Mouse (Mus musculus) hindbrain, embryonic 15.5 days (tissue): ENCODE measurements around the gene Hmga1b. TPM values are rescaled to one million over a fixed set of nuclear protein-coding genes. Genes with fewer than 3 reads are reported as not detected.

Source experiments
- ATAC-seq: fragments of 200-750 bp; cut with Nextera tagmentation; 2 replicates; pipeline ENCODE4 v1.8.0; 2017; ENCODE audit warnings: low read depth, moderate number of reproducible peaks, moderate TSS enrichment; ENCODE audit not compliant: low FRiP score
- H3K27ac ChIP-seq: fragments of 300-500 bp; sonication (generic); replicated peaks from 2 replicates; pipeline ENCODE4 v1.5.1; 2015; ENCODE audit warnings: mild to moderate bottlenecking, inconsistent platforms
- H3K27me3 ChIP-seq: fragments of 300-500 bp; sonication (generic); 2 replicates; pipeline ENCODE4 v1.6.1; 2015; ENCODE audit warnings: control low read depth, inconsistent platforms
- H3K36me3 ChIP-seq: fragments of 300-500 bp; sonication (generic); 2 replicates; pipeline ENCODE4 v1.6.1; 2015; ENCODE audit warnings: control low read depth, inconsistent platforms
- H3K4me1 ChIP-seq: fragments of 300-500 bp; sonication (generic); replicated peaks from 2 replicates; pipeline ENCODE4 v1.6.1; 2015; ENCODE audit warnings: control low read depth, inconsistent platforms
- H3K4me2 ChIP-seq: fragments of 300-500 bp; sonication (generic); 2 replicates; pipeline ENCODE4 v1.6.1; 2015; ENCODE audit warnings: moderate library complexity, mild to moderate bottlenecking, inconsistent platforms
- H3K4me3 ChIP-seq: fragments of 300-500 bp; sonication (generic); 2 replicates; pipeline ENCODE4 v1.5.1; 2015; ENCODE audit warnings: mild to moderate bottlenecking, inconsistent platforms
- H3K9ac ChIP-seq: fragments of 300-500 bp; sonication (generic); 2 replicates; pipeline ENCODE4 v1.6.1; 2015; ENCODE audit warnings: inconsistent platforms
- H3K9me3 ChIP-seq: fragments of 300-500 bp; sonication (generic); 2 replicates; pipeline ENCODE4 v1.6.1; 2016; ENCODE audit warnings: control low read depth, inconsistent platforms
- WGBS: fragments of 180-500 bp; shearing (Covaris S2); methylation state at CpG from one replicate; pipeline ENCODE4 v1.1.7; 2015; 5-methylcytosine and 5-hydroxymethylcytosine counted together
- polyA plus RNA-seq: library from polyadenylated mRNA; unstranded; fragments of >200 nt; fragmentation: Nextera tagmentation; extraction: Ambion mirVana; gene quantifications from 2 replicates; pipeline ENCODE4 v1.2.1, GENCODE M21; 2015

Gene Hmga1b
- polyA plus RNA-seq, 1 experiment from 2014 or later, result 2.9 TPM

- 94% methylated on average over 9 of the region's 9 CpGs for WGBS
- peaks cover 44% of the 10 kb centered on the region for H3K36me3 ChIP-seq
Observed at GRCm38 (mm10) chr11:120792652-120793051, 30.1 kb downstream of the Hmga1b start.

DNA sequence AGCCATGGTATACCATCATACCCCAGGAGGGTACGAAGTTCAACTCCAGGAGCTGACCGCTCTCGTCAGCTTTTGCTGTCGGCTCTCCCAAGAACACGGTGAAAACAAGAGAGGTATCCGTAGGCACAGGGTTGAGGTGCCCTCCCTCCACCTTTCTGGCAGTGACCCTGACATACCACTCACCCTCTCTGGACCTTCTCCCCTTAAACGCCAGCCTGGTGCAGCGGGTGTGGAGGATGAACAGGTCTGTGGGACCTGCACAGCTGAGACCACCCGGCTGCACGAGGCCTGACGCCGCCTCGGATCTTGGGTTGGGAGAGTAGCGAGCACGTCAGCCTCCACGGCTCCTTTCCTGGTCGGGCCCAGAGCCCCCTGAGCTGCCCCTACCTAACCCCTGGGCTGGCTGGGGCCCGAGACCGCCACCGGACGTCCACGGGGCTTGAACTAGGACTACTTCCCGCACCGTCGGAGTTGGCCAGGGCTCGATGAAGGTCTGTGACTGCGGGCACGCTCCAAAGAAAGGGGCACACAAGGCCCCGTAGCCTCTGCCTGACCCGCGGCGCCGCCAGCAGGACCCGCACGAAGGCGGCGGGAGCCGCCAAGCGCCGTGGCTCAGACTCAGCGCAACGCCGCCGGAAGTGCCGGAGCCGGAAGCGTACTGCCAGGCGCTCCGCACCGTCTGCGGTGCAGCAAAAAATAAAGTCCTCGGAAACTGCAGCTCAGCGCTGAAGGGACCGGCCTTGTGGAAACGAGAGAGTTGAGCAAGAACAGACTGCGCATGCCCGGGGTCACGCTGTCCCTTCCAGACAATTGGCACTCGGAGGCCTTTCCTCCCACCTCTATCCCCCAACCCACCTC, 33.4 kb downstream of the Hmga1b start, which contains the start of gene Dus1l:
Dus1l (minus strand) TSS at position 648 of the 858 bp plus-strand sequence.
- ATAC-seq, result peak; percentile 87
- H3K27me3 ChIP-seq, result no peaks in the 10 kb centered on the region
- H3K27ac ChIP-seq, result peak within 1 kb of the TSS; percentile 84
- peak within 1 kb of the TSS; percentile 98 for H3K4me2 ChIP-seq
- H3K9me3 ChIP-seq, result no peaks in the 10 kb centered on the region
- peak within 1 kb of the TSS; percentile 97 for H3K9ac ChIP-seq
- 3% methylated on average over 59 of the region's 59 CpGs for WGBS
- H3K4me3 ChIP-seq, result peak within 1 kb of the TSS; percentile 98
- peaks cover 27% of the 10 kb centered on the region for H3K4me1 ChIP-seq
- H3K36me3 ChIP-seq, result peaks cover 16% of the 10 kb centered on the region

More at GRCm38 (mm10) chr11:120792652-120793051, 30.1 kb downstream of the Hmga1b start:
- H3K9ac ChIP-seq, result no peak overlapping the region
- no peak overlapping the region for H3K4me3 ChIP-seq
- peaks cover 24% of the 10 kb centered on the region for H3K4me1 ChIP-seq
- no peaks in the 10 kb centered on the region for H3K27me3 ChIP-seq
- no peak overlapping the region for H3K27ac ChIP-seq
- H3K4me2 ChIP-seq, result no peak overlapping the region
- no peak for ATAC-seq
- no peaks in the 10 kb centered on the region for H3K9me3 ChIP-seq

DNA sequence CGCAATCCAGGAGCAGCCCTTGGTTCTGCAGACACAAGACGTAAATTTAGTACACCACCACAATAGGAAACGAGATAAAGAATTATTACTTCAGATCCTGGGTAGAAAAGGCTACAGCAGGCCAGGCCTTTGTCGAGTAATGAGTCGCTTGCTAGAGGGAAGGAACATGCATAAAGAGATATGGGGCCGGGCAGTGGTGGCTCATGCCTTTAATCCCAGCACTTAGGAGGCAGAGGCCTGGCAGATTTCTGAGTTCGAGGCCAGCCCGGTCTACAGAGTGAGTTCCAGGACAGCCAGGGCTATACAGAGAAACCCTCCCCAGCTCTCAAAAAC, 34.0 kb downstream of the Hmga1b start:
- ATAC-seq, result peak; percentile 35; the same call in 1 of the 2 replicates
- 24% methylated on average over 8 of the region's 8 CpGs for WGBS
- no peaks in the 10 kb centered on the region for H3K9me3 ChIP-seq
- H3K4me3 ChIP-seq, result peak overlapping the region; percentile 98
- H3K9ac ChIP-seq, result peak overlapping the region; percentile 37; the same call in 1 of the 2 replicates
- H3K27me3 ChIP-seq, result no peaks in the 10 kb centered on the region
- H3K4me1 ChIP-seq, result peaks cover 27% of the 10 kb centered on the region
- peak overlapping the region; percentile 98 for H3K4me2 ChIP-seq
- peaks cover 11% of the 10 kb centered on the region for H3K36me3 ChIP-seq
- peak overlapping the region; percentile 84 for H3K27ac ChIP-seq

DNA sequence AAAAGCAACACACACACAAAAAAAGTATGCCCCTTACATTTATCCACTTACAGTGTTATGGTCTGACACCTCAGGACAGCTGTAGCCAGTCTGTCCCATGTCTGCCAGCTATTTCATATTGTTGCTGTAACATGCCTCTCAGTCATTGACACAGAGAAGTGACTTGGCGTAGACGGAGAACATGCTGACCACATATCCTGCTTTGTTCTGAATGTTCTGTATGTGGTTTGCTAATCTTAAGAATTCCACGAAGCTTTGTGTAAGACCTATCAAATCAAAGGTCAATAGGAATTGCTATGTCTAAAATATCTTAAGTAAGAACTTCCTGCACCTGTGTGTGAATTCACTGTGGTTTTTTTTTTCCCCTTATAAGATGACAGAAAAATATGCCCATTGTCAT, 35.6 kb downstream of the Hmga1b start:
- Histone ChIP-seq H3K36me3 (no peaks in the 10 kb centered on the region), H3K4me2 (no peak overlapping the region), H3K27me3 (no peaks in the 10 kb centered on the region), H3K4me3 (no peak overlapping the region), H3K9ac (no peak overlapping the region), H3K4me1 (peaks cover 27% of the 10 kb centered on the region), H3K9me3 (no peaks in the 10 kb centered on the region), H3K27ac (no peak overlapping the region)
- 88% methylated on average over 3 of the region's 3 CpGs for WGBS
- no peak for ATAC-seq

DNA sequence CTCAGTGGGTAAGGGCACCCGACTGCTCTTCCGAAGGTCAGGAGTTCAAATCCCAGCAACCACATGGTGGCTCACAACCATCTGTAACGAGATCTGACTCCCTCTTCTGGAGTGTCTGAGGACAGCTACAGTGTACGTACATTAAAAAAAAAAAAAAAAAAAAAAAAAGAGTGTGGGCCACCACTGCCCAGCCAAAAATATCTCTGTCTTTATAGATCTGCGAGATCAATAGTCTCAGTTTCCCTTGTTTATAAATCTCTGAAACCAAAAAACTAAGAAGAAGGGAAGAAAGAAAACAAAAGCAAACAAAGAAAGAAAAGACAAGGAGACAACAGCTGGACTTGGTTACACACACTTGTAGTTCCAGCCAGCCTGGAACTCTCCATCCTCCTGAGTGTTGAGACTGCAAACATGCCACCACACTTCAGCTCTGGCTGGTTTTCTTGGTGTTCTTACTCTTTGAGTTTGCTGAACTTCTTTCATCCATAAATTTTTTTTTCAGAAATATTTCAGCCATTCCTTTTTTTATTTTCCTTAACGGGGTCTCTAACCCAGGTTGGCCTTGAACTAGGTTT, 36.8 kb downstream of the Hmga1b start:
- Histone ChIP-seq H3K4me1 (peaks cover 25% of the 10 kb centered on the region), H3K27me3 (no peaks in the 10 kb centered on the region), H3K4me2 (no peak overlapping the region), H3K36me3 (no peaks in the 10 kb centered on the region), H3K9me3 (no peaks in the 10 kb centered on the region), H3K4me3 (no peak overlapping the region), H3K27ac (no peak overlapping the region), H3K9ac (no peak overlapping the region)
- ATAC-seq, result no peak
- WGBS, result 82% methylated on average over 5 of the region's 6 CpGs

DNA sequence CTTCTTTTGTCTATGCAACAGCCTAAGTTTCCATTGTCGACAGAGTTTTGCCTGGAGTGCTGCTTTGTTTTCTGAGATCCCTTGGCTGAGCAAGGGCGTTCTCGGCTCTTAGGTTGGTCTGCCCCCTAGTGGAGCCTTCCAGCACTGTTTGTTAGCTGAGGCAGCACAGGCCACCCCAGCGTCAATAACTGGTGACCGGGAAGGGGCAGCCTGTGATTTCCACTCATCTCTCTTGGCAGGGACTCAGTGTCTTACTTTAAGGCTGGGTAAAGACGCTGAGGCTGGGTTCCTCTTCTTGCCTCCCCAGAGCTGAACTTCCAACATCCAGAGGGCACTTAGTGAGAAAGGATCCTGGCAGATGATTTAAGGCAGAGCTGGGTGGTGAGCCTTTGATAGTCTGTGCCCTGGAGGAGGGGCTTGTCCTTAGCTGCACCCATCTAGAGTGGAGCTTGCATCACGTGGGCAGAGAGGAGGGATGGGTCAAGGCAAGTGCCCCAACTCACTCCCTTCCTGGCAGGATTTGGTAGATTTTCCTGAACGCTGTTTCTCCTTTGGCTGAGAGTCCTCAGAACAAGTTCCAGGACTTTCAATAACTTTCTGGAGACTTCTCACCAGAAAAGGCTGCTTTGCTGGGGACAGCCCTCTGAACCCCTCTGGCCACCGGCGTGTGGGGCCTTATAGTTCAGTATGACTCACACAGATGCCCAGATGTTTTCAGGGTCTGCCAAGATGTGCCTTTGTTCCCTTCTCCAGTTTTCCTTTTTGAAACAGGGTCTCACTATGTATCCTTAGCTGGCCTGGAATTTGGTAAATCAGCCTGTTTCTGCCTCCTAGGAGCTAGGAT, 37.7 kb downstream of the Hmga1b start:
- Histone ChIP-seq H3K36me3 (peaks cover under 1% of the 10 kb centered on the region; the same call in 1 of the 2 replicates), H3K4me1 (peaks cover 16% of the 10 kb centered on the region), H3K9me3 (no peaks in the 10 kb centered on the region), H3K27ac (no peak overlapping the region; the same call in 1 of the 2 replicates), H3K4me3 (no peak overlapping the region), H3K4me2 (no peak overlapping the region), H3K27me3 (no peaks in the 10 kb centered on the region), H3K9ac (no peak overlapping the region)
- WGBS, result 12% methylated on average over 10 of the region's 10 CpGs
- ATAC-seq, result 0 out of 2 replicates have a peak, but pooled peaks have one; percentile 59

- no peak overlapping the region for H3K4me3 ChIP-seq
Observed at GRCm38 (mm10) chr11:120804274-120804673, 41.7 kb downstream of the Hmga1b start.

DNA sequence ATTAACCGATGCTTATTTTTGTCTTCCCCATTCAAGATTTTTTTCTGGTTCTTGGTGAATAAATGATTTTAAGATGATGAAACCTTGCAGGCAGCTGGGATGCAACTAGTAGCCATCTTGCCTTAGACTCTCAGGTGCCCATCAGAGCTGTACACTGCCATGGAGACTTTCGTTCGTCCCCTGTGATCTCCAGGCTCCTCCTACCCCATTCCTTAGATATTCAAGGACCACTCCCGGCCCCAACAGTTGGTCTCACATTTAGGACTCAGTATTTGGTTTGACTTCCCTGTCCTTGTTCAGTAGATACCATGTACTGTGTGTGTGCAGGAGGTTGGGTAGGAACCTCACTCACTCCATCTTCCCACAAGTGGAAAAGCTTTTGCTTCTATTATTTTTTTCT, 42.2 kb downstream of the Hmga1b start:
- H3K4me1 ChIP-seq, result 0 out of 2 replicates have a peak, but pooled peaks cover 4% of the 10 kb centered on the region
- no peak for ATAC-seq
- H3K36me3 ChIP-seq, result peaks cover 42% of the 10 kb centered on the region

More at GRCm38 (mm10) chr11:120804274-120804673, 41.7 kb downstream of the Hmga1b start:
- WGBS, result 75% methylated on average over 7 of the region's 7 CpGs
- no peak overlapping the region for H3K9ac ChIP-seq
- H3K4me1 ChIP-seq, result 0 out of 2 replicates have a peak, but pooled peaks cover 4% of the 10 kb centered on the region
- H3K27ac ChIP-seq, result no peak overlapping the region
- H3K9me3 ChIP-seq, result no peaks in the 10 kb centered on the region
- H3K27me3 ChIP-seq, result no peaks in the 10 kb centered on the region
- no peak overlapping the region for H3K4me2 ChIP-seq
- peaks cover 37% of the 10 kb centered on the region for H3K36me3 ChIP-seq
- no peak for ATAC-seq

GRCm38 (mm10) chr11:120805375-120806298, 43.0 kb downstream of the Hmga1b start:
- no peaks in the 10 kb centered on the region for H3K9me3 ChIP-seq
- H3K27ac ChIP-seq, result no peak overlapping the region
- H3K4me3 ChIP-seq, result no peak overlapping the region
- no peaks in the 10 kb centered on the region for H3K4me1 ChIP-seq
- peaks cover 51% of the 10 kb centered on the region for H3K36me3 ChIP-seq
- no peak overlapping the region for H3K9ac ChIP-seq
- whole genome bisulfite sequencing, result 89% methylated on average over 7 of the region's 7 CpGs
- H3K4me2 ChIP-seq, result no peak overlapping the region
- no peaks in the 10 kb centered on the region for H3K27me3 ChIP-seq
- no peak for ATAC-seq

More for the DNA sequence above, 42.2 kb downstream of the Hmga1b start:
- no peak overlapping the region for H3K9ac ChIP-seq
- H3K9me3 ChIP-seq, result no peaks in the 10 kb centered on the region
- H3K27ac ChIP-seq, result no peak overlapping the region
- no peak overlapping the region for H3K4me2 ChIP-seq
- WGBS, result 73% methylated on average over 4 of the region's 4 CpGs
- H3K4me3 ChIP-seq, result no peak overlapping the region
- no peaks in the 10 kb centered on the region for H3K27me3 ChIP-seq

GRCm38 (mm10) chr11:120808010-120808409, 45.4 kb downstream of the Hmga1b start:
- ATAC-seq, result no peak
- Histone ChIP-seq H3K4me3 (no peak overlapping the region), H3K27me3 (no peaks in the 10 kb centered on the region), H3K9me3 (no peaks in the 10 kb centered on the region), H3K4me2 (no peak overlapping the region), H3K4me1 (no peaks in the 10 kb centered on the region), H3K36me3 (peaks cover 75% of the 10 kb centered on the region), H3K9ac (no peak overlapping the region), H3K27ac (no peak overlapping the region)
- 93% methylated on average over 12 of the region's 12 CpGs for WGBS

- H3K27ac ChIP-seq, result no peak overlapping the region
- no peak overlapping the region for H3K4me2 ChIP-seq
- H3K4me1 ChIP-seq, result no peaks in the 10 kb centered on the region
- H3K9ac ChIP-seq, result no peak overlapping the region
- no peaks in the 10 kb centered on the region for H3K9me3 ChIP-seq
- peaks cover 99% of the 10 kb centered on the region for H3K36me3 ChIP-seq
- WGBS, result 96% methylated on average over 16 of the region's 16 CpGs
- H3K27me3 ChIP-seq, result no peaks in the 10 kb centered on the region
- no peak for ATAC-seq
- H3K4me3 ChIP-seq, result no peak overlapping the region
Observed at GRCm38 (mm10) chr11:120812068-120812467, 49.5 kb downstream of the Hmga1b start.
